ENCODE assay signal across 21 mouse cellular contexts in the genomic region with DNA sequence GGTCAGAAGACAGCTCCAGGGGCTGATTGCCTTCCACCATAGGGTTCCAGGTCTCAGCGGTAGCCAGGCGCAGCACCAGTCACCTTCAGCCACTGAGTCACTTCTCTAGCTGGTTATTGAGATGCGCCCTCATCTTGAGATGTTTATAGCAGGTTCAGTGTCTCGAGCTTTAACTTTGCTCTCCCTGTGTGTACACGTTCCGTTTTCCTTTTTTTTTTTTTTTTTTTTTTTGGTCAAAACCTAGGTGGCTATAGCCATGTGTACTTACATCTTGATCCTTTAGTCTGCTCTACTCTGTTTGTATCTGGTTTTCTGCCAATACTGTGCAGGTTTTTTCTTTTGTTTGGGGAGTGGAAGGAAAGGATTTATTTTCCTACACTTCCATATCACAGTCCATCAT.
A peak's percentile ranks its signal among the peaks of the same experiment; 100 is the strongest.
DNase-seq lines count a peak whose midpoint lies in the region; TF ChIP-seq lines count a peak whose summit lies in the region.
"Had no signal": no experiment of that assay in that cellular context is flagged by ENCODE, and none has a peak within 500 bp of the region (broad histone marks: within the 10 kb centered on the region; RNA-seq: fewer than 3 reads in every experiment).

No protein-coding gene starts in this region.

- peaks cover 4 to 25% of the 10 kb centered on the region in 2 experiments for H3K36me3 ChIP-seq in CH12.LX (replicated peaks in 1 of 2; ENCODE audit: control insufficient read depth in 1 of 2, insufficient read depth in 1 of 2, low read length in 1 of 2)
- no peaks in the 10 kb centered on the region for H3K36me3 ChIP-seq in ES-E14 (ENCODE audit: control insufficient read depth, insufficient read depth, low read length, poor library complexity, severe bottlenecking)
- H3K36me3 ChIP-seq in MEL (ENCODE audit: control insufficient read depth in 1 of 2, insufficient read depth in 2 of 2, low read length in 2 of 2) = peaks cover 0 to 7% of the 10 kb centered on the region in 2 experiments; a peak in 2 of 4 replicates

- DNase-seq in CH12.LX (ENCODE audit: extremely low read depth) (no peak), ES-E14 (ENCODE audit: low read depth, low spot score) (no peak), MEL (ENCODE audit: low read depth, low spot score) (no peak)
- no peak for DNase-seq in adrenal gland, postnatal 36 days
- DNase-seq in heart, postnatal 36 days = no peak
- no peak for DNase-seq in frontal cortex, postnatal 25 days (ENCODE audit: low spot score in 2 of 2)
- DNase-seq: adrenal gland, adult 2 months; adrenal gland, adult 8-10 months; adrenal gland, postnatal 10 days; adrenal gland, postnatal 14 days; adrenal gland, postnatal 25 days; B cell, adult 2 months; cerebellum, adult 11 months; cerebellum, adult 11-12 months; cerebellum, adult 18-20 months; cerebellum, adult 2 months; cerebellum, adult 8-10 months; cerebellum, adult 9-10 months; cerebellum, adult 9-11 months had no signal

- H3K9me3 ChIP-seq in CH12.LX (replicated peaks; ENCODE audit: low read length) (no peaks in the 10 kb centered on the region), ES-E14 (ENCODE audit: control insufficient read depth, insufficient read depth, low read depth, low read length) (no peaks in the 10 kb centered on the region), MEL (replicated peaks; ENCODE audit: insufficient read depth, low read length) (no peaks in the 10 kb centered on the region)
- H3K9me3 ChIP-seq: G1E had no signal

- in situ Hi-C loops in CH12.LX (cut with MboI; ENCODE audit: low pct_ligation_motif_present, low pct_unique_long_range_greater_than_20kb, low sequenced_read_pairs) (no loop called here), ES-E14 (cut with MboI; ENCODE audit: low sequenced_read_pairs in 2 of 2, unreplicated experiment in 2 of 2) (no loop called here)

- dilution Hi-C loops in CH12.LX (cut with MboI; ENCODE audit: extremely low pct_ligation_motif_present, extremely low pct_unique_long_range_greater_than_20kb, low sequenced_read_pairs) = no loop called here

- no peak overlapping the region for H3K4me2 ChIP-seq in CH12.LX (ENCODE audit: insufficient read depth, low read depth, poor library complexity, severe bottlenecking)

- no peak overlapping the region for H3K27ac ChIP-seq in CH12.LX (ENCODE audit: insufficient read depth, low read depth)
- no peak overlapping the region for H3K27ac ChIP-seq in ES-E14 (ENCODE audit: insufficient read depth, low read depth, low read length, poor library complexity, severe bottlenecking)
- H3K27ac ChIP-seq in MEL (ENCODE audit: control insufficient read depth, low read depth, low read length) = no peak overlapping the region

- TF ChIP-seq CTCF in CH12.LX (conservative IDR thresholded peaks at IDR 0.05 in 1 of 2, IDR thresholded peaks at IDR 0.05 in 1 of 2; ENCODE audit: low read depth in 2 of 2, low read length in 2 of 2) (no peak), MEL (IDR thresholded peaks at IDR 0.05 in 2 of 3, conservative IDR thresholded peaks at IDR 0.05 in 1 of 3; ENCODE audit: control insufficient read depth in 1 of 3, insufficient read depth in 1 of 3, low read depth in 2 of 3, low read length in 3 of 3, poor library complexity in 1 of 3, severe bottlenecking in 1 of 3) (no peak)

- H3K9ac ChIP-seq in CH12.LX (ENCODE audit: insufficient read depth, low read depth) = no peak overlapping the region
- no peak overlapping the region for H3K9ac ChIP-seq in ES-E14 (ENCODE audit: insufficient read depth, low read depth, low read length, poor library complexity, severe bottlenecking)
- H3K9ac ChIP-seq in MEL (ENCODE audit: control insufficient read depth, low read depth, low read length, poor library complexity, severe bottlenecking) = no peak overlapping the region

- no peak for TF ChIP-seq RAD21 in CH12.LX (IDR thresholded peaks at IDR 0.05; ENCODE audit: low read depth, low read length)
- no peak for TF ChIP-seq RAD21 in MEL (IDR thresholded peaks at IDR 0.05; ENCODE audit: low read depth, low read length)

- H3K27me3 ChIP-seq in CH12.LX (replicated peaks) (no peaks in the 10 kb centered on the region), MEL (ENCODE audit: control insufficient read depth in 1 of 2, insufficient read depth in 2 of 2, low read length in 2 of 2) (no peaks in the 10 kb centered on the region)
- H3K27me3 ChIP-seq: Patski had no signal

- no peak for TF ChIP-seq POLR2A in CH12.LX (IDR thresholded peaks at IDR 0.05; ENCODE audit: low read depth, low read length)
- no peak for TF ChIP-seq POLR2A in MEL (IDR thresholded peaks at IDR 0.05; ENCODE audit: control insufficient read depth in 1 of 2, insufficient read depth in 1 of 2, low read depth in 1 of 2, low read length in 2 of 2, poor library complexity in 1 of 2)

- intact Hi-C loops in heart, postnatal 36 days (cut with DNase I) = no loop called here

- H3K79me2 ChIP-seq in CH12.LX (replicated peaks; ENCODE audit: control insufficient read depth, extremely low read depth, insufficient read depth, poor library complexity, severe bottlenecking) (no peaks in the 10 kb centered on the region), MEL (ENCODE audit: control insufficient read depth, insufficient read depth, low read length, poor library complexity) (no peaks in the 10 kb centered on the region)

- H3K4me3 ChIP-seq in CH12.LX (replicated peaks in 1 of 3; ENCODE audit: low read depth in 2 of 3, low read length in 2 of 3, poor library complexity in 1 of 3) (no peak overlapping the region), ES-E14 (ENCODE audit: insufficient read depth in 1 of 2, low read depth in 1 of 2, low read length in 2 of 2, poor library complexity in 1 of 2, severe bottlenecking in 1 of 2) (no peak overlapping the region), MEL (ENCODE audit: control insufficient read depth in 1 of 2, insufficient read depth in 1 of 2, low read depth in 2 of 2, low read length in 2 of 2) (no peak overlapping the region)

- H3K4me1 ChIP-seq in CH12.LX (ENCODE audit: control insufficient read depth in 1 of 2, insufficient read depth in 2 of 2) = peaks cover 0 to 7% of the 10 kb centered on the region in 2 experiments; a peak in 1 of 4 replicates
- no peaks in the 10 kb centered on the region for H3K4me1 ChIP-seq in ES-E14 (ENCODE audit: control insufficient read depth in 2 of 2, insufficient read depth in 2 of 2, low read length in 2 of 2, poor library complexity in 1 of 2)
- peaks cover 0 to 7% of the 10 kb centered on the region in 2 experiments; a peak in 3 of 4 replicates for H3K4me1 ChIP-seq in MEL (ENCODE audit: control insufficient read depth in 1 of 2, insufficient read depth in 2 of 2, low read length in 2 of 2)

- no peak for TF ChIP-seq EP300 in CH12.LX (IDR thresholded peaks at IDR 0.05; ENCODE audit: low read length)
- no peak for TF ChIP-seq EP300 in MEL (IDR thresholded peaks at IDR 0.05; ENCODE audit: low read depth in 1 of 2, low read length in 2 of 2)

TF ChIP-seq in CH12.LX, 34 proteins besides CTCF, POLR2A, EP300 and RAD21:
- TF ChIP-seq NRF1 (IDR thresholded peaks at IDR 0.05; ENCODE audit: low read depth, low read length) (no peak), ZNF384 (IDR thresholded peaks at IDR 0.05; ENCODE audit: low read depth, low read length) (0 out of 2 replicates have a peak, but pooled peaks have one; percentile 25), SMC3 (IDR thresholded peaks at IDR 0.05; ENCODE audit: low read depth, low read length) (no peak), MYC (IDR thresholded peaks at IDR 0.05; ENCODE audit: low read depth, low read length) (no peak)

TF ChIP-seq in ES-E14, 5 proteins besides CTCF, POLR2A, EP300 and RAD21:
- no peak for TF ChIP-seq CHD2 (IDR thresholded peaks at IDR 0.05; ENCODE audit: low read depth, low read length)
- TF ChIP-seq ZNF384 (IDR thresholded peaks at IDR 0.05; ENCODE audit: low read depth, low read length) = peak; percentile 86
TF ChIP-seq in ES-E14: peak in this region for 1.

TF ChIP-seq in MEL, 35 proteins besides CTCF, POLR2A, EP300 and RAD21:
- TF ChIP-seq ZNF384 (IDR thresholded peaks at IDR 0.05; ENCODE audit: low read depth, low read length) = peak; percentile 59
- TF ChIP-seq POLR2AphosphoS5 (IDR thresholded peaks at IDR 0.05; ENCODE audit: borderline replicate concordance, low read depth, low read length) = no peak
